Mouse (Mus musculus) G1E (cell line): ENCODE data around the gene Obp2a. TPM values are rescaled to one million over a fixed set of nuclear protein-coding genes. Genes with fewer than 3 reads are reported as not detected.

Source experiments
- ATAC-seq: 2 replicates; pipeline ENCODE4 v1.8.0; 2016; ENCODE audit warnings: mild to moderate bottlenecking; ENCODE audit not compliant: insufficient number of reproducible peaks, poor library complexity, low FRiP score, severe bottlenecking; ENCODE audit errors: extremely low read depth
- DNase-seq: peaks from one replicate; pipeline ENCODE4 v3.0.0; 2012; ENCODE audit warnings: low spot score
- H3K27me3 ChIP-seq: 2 replicates; pipeline ENCODE4 v1.6.1; 2012; ENCODE audit warnings: mild to moderate bottlenecking, low read length, inconsistent platforms; ENCODE audit not compliant: insufficient read depth
- H3K36me3 ChIP-seq: replicated peaks from 2 replicates; pipeline ENCODE3; 2012; ENCODE audit warnings: mild to moderate bottlenecking, inconsistent platforms
- H3K4me1 ChIP-seq: 2 replicates; pipeline ENCODE4 v1.6.1; 2012; ENCODE audit warnings: low read depth, low read length, inconsistent platforms, mixed read lengths; ENCODE audit not compliant: insufficient read depth
- H3K4me3 ChIP-seq: 2 replicates; pipeline ENCODE4 v1.5.1; 2012; ENCODE audit warnings: low read depth, mild to moderate bottlenecking, inconsistent platforms, low read length, moderate library complexity, mixed read lengths
- H3K9me3 ChIP-seq: replicated peaks from 2 replicates; pipeline ENCODE4 v1.6.1; 2012; ENCODE audit warnings: inconsistent platforms
- CTCF ChIP-seq: IDR thresholded peaks from 2 replicates; pipeline ENCODE4 v1.5.1; 2012; ENCODE audit warnings: low read depth, low read length, inconsistent platforms, mixed read lengths
- GATA1 ChIP-seq: IDR thresholded peaks from 2 replicates; pipeline ENCODE4 v1.6.1; 2012; ENCODE audit warnings: borderline replicate concordance, low read length, inconsistent platforms, mixed read lengths
- GATA2 ChIP-seq: IDR thresholded peaks from 2 replicates; pipeline ENCODE4 v1.6.1; 2012; ENCODE audit warnings: low read depth, low read length, inconsistent platforms, borderline replicate concordance
- POLR2AphosphoS5 ChIP-seq: IDR thresholded peaks from 2 replicates; pipeline ENCODE4 v1.6.1; 2012; ENCODE audit warnings: low read depth, low read length, inconsistent platforms; ENCODE audit not compliant: insufficient replicate concordance
- TAL1 ChIP-seq: conservative IDR thresholded peaks from 2 replicates; pipeline ENCODE4 v1.6.1; 2012; ENCODE audit warnings: low read depth, low read length, inconsistent platforms, mixed read lengths
- polyA plus RNA-seq: library from polyadenylated mRNA; stranded (reverse); fragments of >175 nt; gene quantifications from 2 replicates; pipeline ENCODE4 v1.2.3, GENCODE M21; 2012
- total RNA-seq, 2 experiments: library from RNA; stranded (forward) in 1 of 2; stranded (reverse) in 1 of 2; fragments of 200-1000 nt in 1 of 2; fragments of >200 nt in 1 of 2; fragmentation: Nextera tagmentation in 1 of 2; gene quantifications; 2 replicates each; pipeline ENCODE4 v1.2.3; 2014 to 2017

Obp2a gene
- total and polyA plus RNA-seq, 3 experiments, result not detected

DNA sequence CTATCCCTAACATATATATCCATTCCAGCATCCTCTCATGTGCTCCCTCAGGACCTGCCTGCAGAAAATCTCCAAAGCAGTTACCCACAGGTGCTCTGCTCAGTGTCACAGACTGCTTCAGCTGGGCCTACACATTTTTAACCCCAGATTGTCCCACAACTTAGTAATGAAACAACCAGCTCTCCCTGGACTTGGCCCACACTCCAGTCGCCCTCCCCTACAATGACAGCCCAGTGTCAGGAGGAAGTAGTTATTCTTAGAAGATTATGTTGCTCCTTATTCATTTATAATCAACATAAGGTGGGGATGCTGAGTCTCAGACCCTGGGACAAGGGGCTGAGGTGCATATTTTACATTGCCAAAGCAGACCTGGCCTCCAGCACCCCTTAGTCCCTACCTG is 41.8 kb downstream of the Obp2a start:
- H3K36me3 ChIP-seq, result no peaks in the 10 kb centered on the region
- peaks cover 7% of the 10 kb centered on the region; the same call in 1 of the 2 replicates for H3K9me3 ChIP-seq
- ATAC-seq (no peak), DNase-seq (no peak)
- no peaks in the 10 kb centered on the region for H3K27me3 ChIP-seq
- no peak overlapping the region for H3K4me3 ChIP-seq
- TF ChIP-seq POLR2AphosphoS5 (no peak), GATA1 (no peak), CTCF (no peak), GATA2 (no peak), TAL1 (no peak)
- no peaks in the 10 kb centered on the region for H3K4me1 ChIP-seq

Other genes starting within 250 kb of the Obp2a start
Only the 20 nearest of the 28 such genes appear.
- gene Edf1, start 142.2 kb upstream of the Obp2a start, total RNA-seq (2014; fragmentation: Nextera tagmentation), result 102 and 126 TPM in 2 replicates
- 91.0 and 109 TPM in 2 replicates for gene Edf1, start 142.2 kb upstream of the Obp2a start, total RNA-seq (2017)
- 570 and 701 TPM in 2 replicates for gene Edf1, start 142.2 kb upstream of the Obp2a start, polyA plus RNA-seq
- 0.58 and 4.3 TPM in 2 replicates for gene Mamdc4, start 125.2 kb upstream of the Obp2a start, total RNA-seq (2014; fragmentation: Nextera tagmentation)
- 1.9 and 5.5 TPM in 2 replicates for gene Mamdc4, start 125.2 kb upstream of the Obp2a start, total RNA-seq (2017)
- gene Mamdc4, start 125.2 kb upstream of the Obp2a start, polyA plus RNA-seq, result 1.4 and 1.6 TPM in 2 replicates
- 1.4 and 2.1 TPM in 2 replicates for gene Phpt1, start 124.8 kb upstream of the Obp2a start, total RNA-seq (2014; fragmentation: Nextera tagmentation)
- 7.1 and 12.5 TPM in 2 replicates for gene Phpt1, start 124.8 kb upstream of the Obp2a start, total RNA-seq (2017)
- gene Phpt1, start 124.8 kb upstream of the Obp2a start, polyA plus RNA-seq, result 6.5 and 9.5 TPM in 2 replicates
- gene Ajm1, start 118.3 kb upstream of the Obp2a start, total RNA-seq (2014; fragmentation: Nextera tagmentation), result 0.63 and 1.1 TPM in 2 replicates
- 0.05 TPM in 1 of 2 replicates, not detected in the other for gene Ajm1, start 118.3 kb upstream of the Obp2a start, total RNA-seq (2017)
- 0.32 and 0.35 TPM in 2 replicates for gene Ajm1, start 118.3 kb upstream of the Obp2a start, polyA plus RNA-seq
- 73.4 and 74.9 TPM in 2 replicates for gene Rabl6, start 91.5 kb upstream of the Obp2a start, total RNA-seq (2014; fragmentation: Nextera tagmentation)
- 41.5 and 43.2 TPM in 2 replicates for gene Rabl6, start 91.5 kb upstream of the Obp2a start, total RNA-seq (2017)
- 79.9 and 82.4 TPM in 2 replicates for gene Rabl6, start 91.5 kb upstream of the Obp2a start, polyA plus RNA-seq
- not detected in 2 replicates for gene Ccdc183, start 82.4 kb upstream of the Obp2a start, total RNA-seq (2014; fragmentation: Nextera tagmentation)
- 0.05 TPM in 1 of 2 replicates, not detected in the other for gene Ccdc183, start 82.4 kb upstream of the Obp2a start, total RNA-seq (2017)
- gene Ccdc183, start 82.4 kb upstream of the Obp2a start, polyA plus RNA-seq, result not detected in 2 replicates
- not detected in 2 replicates for gene Tmem141, start 78.0 kb upstream of the Obp2a start, total RNA-seq (2014; fragmentation: Nextera tagmentation)
- not detected in 2 replicates for gene Tmem141, start 78.0 kb upstream of the Obp2a start, total RNA-seq (2017)
- not detected in 2 replicates for gene Tmem141, start 78.0 kb upstream of the Obp2a start, polyA plus RNA-seq
- gene Fcna, start 72.0 kb upstream of the Obp2a start, total RNA-seq (2014; fragmentation: Nextera tagmentation), result not detected in 2 replicates
- not detected in 2 replicates for gene Fcna, start 72.0 kb upstream of the Obp2a start, total RNA-seq (2017)
- gene Fcna, start 72.0 kb upstream of the Obp2a start, polyA plus RNA-seq, result not detected in 2 replicates
- gene Lcn8, start 46.9 kb upstream of the Obp2a start, total RNA-seq (2014; fragmentation: Nextera tagmentation), result not detected in 2 replicates
- not detected in 2 replicates for gene Lcn8, start 46.9 kb upstream of the Obp2a start, total RNA-seq (2017)
- gene Lcn8, start 46.9 kb upstream of the Obp2a start, polyA plus RNA-seq, result not detected in 2 replicates
- not detected in 2 replicates for gene Lcn5, start 42.1 kb upstream of the Obp2a start, total RNA-seq (2014; fragmentation: Nextera tagmentation)
- not detected in 2 replicates for gene Lcn5, start 42.1 kb upstream of the Obp2a start, total RNA-seq (2017)
- gene Lcn5, start 42.1 kb upstream of the Obp2a start, polyA plus RNA-seq, result not detected in 2 replicates
- not detected in 2 replicates for gene Lcn6, start 23.3 kb upstream of the Obp2a start, total RNA-seq (2014; fragmentation: Nextera tagmentation)
- gene Lcn6, start 23.3 kb upstream of the Obp2a start, total RNA-seq (2017), result not detected in 2 replicates
- gene Lcn6, start 23.3 kb upstream of the Obp2a start, polyA plus RNA-seq, result not detected in 2 replicates
- gene Lcn10, start 17.3 kb upstream of the Obp2a start, total RNA-seq (2014; fragmentation: Nextera tagmentation), result not detected in 2 replicates
- 0.17 TPM in 1 of 2 replicates, not detected in the other for gene Lcn10, start 17.3 kb upstream of the Obp2a start, total RNA-seq (2017)
- gene Lcn10, start 17.3 kb upstream of the Obp2a start, polyA plus RNA-seq, result not detected in 2 replicates
- gene Bmyc, start 6.7 kb downstream of the Obp2a start, total RNA-seq (2014; fragmentation: Nextera tagmentation), result not detected in 2 replicates
- gene Bmyc, start 6.7 kb downstream of the Obp2a start, total RNA-seq (2017), result not detected in 2 replicates
- not detected in 2 replicates for gene Bmyc, start 6.7 kb downstream of the Obp2a start, polyA plus RNA-seq
- not detected in 2 replicates for gene Obp2b, start 37.0 kb downstream of the Obp2a start, total RNA-seq (2014; fragmentation: Nextera tagmentation)
- gene Obp2b, start 37.0 kb downstream of the Obp2a start, total RNA-seq (2017), result not detected in 2 replicates
- gene Obp2b, start 37.0 kb downstream of the Obp2a start, polyA plus RNA-seq, result not detected in 2 replicates
- gene Lcn3, start 65.5 kb downstream of the Obp2a start, total RNA-seq (2014; fragmentation: Nextera tagmentation), result not detected in 2 replicates
- not detected in 2 replicates for gene Lcn3, start 65.5 kb downstream of the Obp2a start, total RNA-seq (2017)
- gene Lcn3, start 65.5 kb downstream of the Obp2a start, polyA plus RNA-seq, result not detected in 2 replicates
- not detected in 2 replicates for gene Lcn11, start 77.0 kb downstream of the Obp2a start, total RNA-seq (2014; fragmentation: Nextera tagmentation)
- gene Lcn11, start 77.0 kb downstream of the Obp2a start, total RNA-seq (2017), result not detected in 2 replicates
- not detected in 2 replicates for gene Lcn11, start 77.0 kb downstream of the Obp2a start, polyA plus RNA-seq
- gene Gm13539, start 82.2 kb downstream of the Obp2a start, total RNA-seq (2014; fragmentation: Nextera tagmentation), result not detected in 2 replicates
- not detected in 2 replicates for gene Gm13539, start 82.2 kb downstream of the Obp2a start, total RNA-seq (2017)
- gene Gm13539, start 82.2 kb downstream of the Obp2a start, polyA plus RNA-seq, result not detected in 2 replicates
- not detected in 2 replicates for gene Glt6d1, start 115.8 kb downstream of the Obp2a start, total RNA-seq (2014; fragmentation: Nextera tagmentation)
- gene Glt6d1, start 115.8 kb downstream of the Obp2a start, total RNA-seq (2017), result not detected in 2 replicates
- not detected in 2 replicates for gene Glt6d1, start 115.8 kb downstream of the Obp2a start, polyA plus RNA-seq
- not detected in 2 replicates for gene Lcn9, start 123.1 kb downstream of the Obp2a start, total RNA-seq (2014; fragmentation: Nextera tagmentation)
- not detected in 2 replicates for gene Lcn9, start 123.1 kb downstream of the Obp2a start, total RNA-seq (2017)
- not detected in 2 replicates for gene Lcn9, start 123.1 kb downstream of the Obp2a start, polyA plus RNA-seq
- not detected in 2 replicates for gene Sohlh1, start 147.2 kb downstream of the Obp2a start, total RNA-seq (2014; fragmentation: Nextera tagmentation)
- not detected in 2 replicates for gene Sohlh1, start 147.2 kb downstream of the Obp2a start, total RNA-seq (2017)
- not detected in 2 replicates for gene Sohlh1, start 147.2 kb downstream of the Obp2a start, polyA plus RNA-seq